ENCODE assay signal across 10 mouse cellular contexts in the genomic region with DNA sequence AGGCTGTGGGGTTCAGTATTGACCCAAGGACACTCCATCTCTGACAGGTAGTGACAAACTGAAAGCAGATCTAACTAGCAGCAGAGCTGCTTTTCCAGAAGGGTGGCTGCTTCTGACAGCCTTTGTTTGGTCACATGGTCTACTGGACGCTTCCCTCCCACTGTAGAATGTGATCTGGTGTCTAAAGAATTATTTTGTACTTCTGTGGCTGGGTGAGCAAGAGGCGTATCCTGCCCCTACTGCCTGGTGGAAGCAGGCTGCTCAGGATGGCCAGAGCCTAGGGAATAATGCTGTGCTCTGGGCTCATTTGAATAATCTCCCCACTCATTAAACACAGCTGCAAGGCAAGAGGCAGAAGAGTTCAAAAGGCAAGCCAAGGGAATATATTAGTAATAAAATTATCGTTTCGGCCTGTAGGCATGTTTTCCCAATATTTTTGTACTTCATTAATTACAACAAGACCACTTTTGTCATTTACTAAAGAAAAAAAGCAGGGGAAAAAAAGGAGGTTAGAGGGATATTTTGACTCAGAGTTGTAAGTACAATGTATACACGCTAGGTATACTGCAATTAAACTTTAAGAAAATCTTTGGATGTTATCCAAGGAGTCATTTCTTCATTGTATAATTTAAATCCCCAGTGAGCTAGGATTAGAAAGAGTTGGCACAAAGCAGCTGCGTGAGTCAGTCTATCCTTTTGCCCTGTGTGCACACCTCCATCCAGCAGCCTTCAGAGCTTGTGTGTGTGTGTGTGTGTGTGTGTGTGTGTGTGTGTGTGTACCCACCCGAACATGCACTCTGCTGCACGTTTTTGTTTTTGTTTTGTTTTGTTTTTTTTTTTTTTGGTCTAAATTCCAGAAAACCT.
DNase-seq lines count a peak whose midpoint lies in the region; ATAC-seq lines count a peak whose summit lies in the region.
"Had no signal": no experiment of that assay in that cellular context is flagged by ENCODE, and none has a peak within 500 bp of the region (broad histone marks: within the 10 kb centered on the region; RNA-seq: fewer than 3 reads in every experiment).

No protein-coding gene starts in this region.

- H3K36me3 ChIP-seq in hindbrain, embryonic 13.5 days: no peaks in the 10 kb centered on the region
- H3K36me3 ChIP-seq in midbrain, embryonic 12.5 days: no peaks in the 10 kb centered on the region

- H3K4me3 ChIP-seq in hindbrain, embryonic 13.5 days: no peak overlapping the region
- H3K4me3 ChIP-seq in midbrain, embryonic 12.5 days: no peak overlapping the region

- H3K9ac ChIP-seq in hindbrain, embryonic 13.5 days: peak overlapping the region; percentile 13; the same call in 1 of the 2 replicates
- no peak overlapping the region; the same call in 1 of the 2 replicates for H3K9ac ChIP-seq in midbrain, embryonic 12.5 days (replicated peaks)
- H3K9ac ChIP-seq: liver, embryonic 14.5 days had no signal

- ATAC-seq in hindbrain, embryonic 13.5 days (ENCODE audit: low FRiP score): peak; percentile 81
- ATAC-seq in midbrain, embryonic 12.5 days (ENCODE audit: low FRiP score, low read depth): peak; percentile 96

- H3K27ac ChIP-seq in hindbrain, embryonic 13.5 days: peak overlapping the region; percentile 81
- H3K27ac ChIP-seq in midbrain, embryonic 12.5 days (replicated peaks): peak overlapping the region; percentile 91
- H3K27ac ChIP-seq: liver, embryonic 14.5 days had no signal

- WGBS in hindbrain, embryonic 13.5 days: 22% methylated on average over 8 of the region's 8 CpGs
- WGBS in midbrain, embryonic 12.5 days: 22% methylated on average over 8 of the region's 8 CpGs

- no peaks in the 10 kb centered on the region for H3K27me3 ChIP-seq in hindbrain, embryonic 13.5 days
- H3K27me3 ChIP-seq in midbrain, embryonic 12.5 days: no peaks in the 10 kb centered on the region

- H3K4me1 ChIP-seq in hindbrain, embryonic 13.5 days (replicated peaks): peaks cover 18% of the 10 kb centered on the region
- H3K4me1 ChIP-seq in midbrain, embryonic 12.5 days: peaks cover 19% of the 10 kb centered on the region

- no peaks in the 10 kb centered on the region for H3K9me3 ChIP-seq in hindbrain, embryonic 13.5 days
- no peaks in the 10 kb centered on the region for H3K9me3 ChIP-seq in midbrain, embryonic 12.5 days

- intact Hi-C loops in heart, postnatal 10 days (cut with DNase I): no loop called here

- peak; percentile 33 for DNase-seq in embryo, embryonic 10 days (ENCODE audit: low spot score)
- DNase-seq in embryo, embryonic 9.5 days (ENCODE audit: extremely low spot score): no peak
- peak; percentile 25 for DNase-seq in brain, adult 2 months (ENCODE audit: low read depth, low spot score)
- DNase-seq in thymus, postnatal 0 days (ENCODE audit: low spot score): no peak
- DNase-seq in heart, postnatal 10 days: no peak
- no peak for DNase-seq in lung, postnatal 4 days
- DNase-seq: cerebellum, adult 8-10 months had no signal

- peak overlapping the region; percentile 15; the same call in 1 of the 2 replicates for H3K4me2 ChIP-seq in hindbrain, embryonic 13.5 days
- peak overlapping the region; percentile 30 for H3K4me2 ChIP-seq in midbrain, embryonic 12.5 days (replicated peaks)

Comparison
In these comparisons a context has a peak if more than half of its experiments do, and no peak if none do; other contexts are left out.
1. DNase-seq: peak in embryo, embryonic 10 days (single experiment) and brain, adult 2 months (single experiment); none in embryo, embryonic 9.5 days (single experiment), thymus, postnatal 0 days (single experiment), heart, postnatal 10 days (0 of 2) and lung, postnatal 4 days (0 of 2).